Mouse (Mus musculus): ENCODE data around the gene Ptprg. TPM values are rescaled to one million over a fixed set of nuclear protein-coding genes. Genes with fewer than 3 reads are reported as not detected.

Gene Ptprg
- polyA plus RNA-seq, 1 experiment from 2014 or later = 27.1 TPM

DNA sequence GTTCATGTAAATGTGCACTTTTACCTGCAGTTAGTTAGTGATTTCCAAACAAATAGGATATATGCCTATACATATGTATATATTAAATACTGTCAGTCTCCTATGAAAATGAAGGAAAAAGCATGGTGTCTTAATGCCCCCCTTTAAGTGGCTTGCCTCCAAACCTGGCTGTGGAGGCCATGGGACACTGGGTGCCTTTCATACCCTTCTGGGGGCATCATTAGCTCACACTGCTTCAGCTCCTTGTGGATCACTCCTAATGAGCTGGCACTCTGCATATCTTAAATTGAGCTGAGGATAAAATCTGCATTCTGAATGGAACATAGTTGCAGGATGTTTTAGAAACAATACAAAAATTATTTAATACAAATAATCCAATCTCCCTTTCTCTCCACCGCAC, 136.7 kb downstream of the Ptprg start:
- Histone ChIP-seq H3K9ac (ENCODE audit: low read length) (no peak overlapping the region), H3K4me1 (ENCODE audit: control insufficient read depth, insufficient read depth, low read length) (peaks cover 7% of the 10 kb centered on the region; the same call in 1 of the 2 replicates), H3K36me3 (ENCODE audit: control insufficient read depth, insufficient read depth, low read length) (no peaks in the 10 kb centered on the region), H3K9me3 (replicated peaks; ENCODE audit: control insufficient read depth, low read length) (no peaks in the 10 kb centered on the region), H3K4me3 (ENCODE audit: low read depth, low read length) (no peak overlapping the region), H3K27ac (ENCODE audit: low read depth, low read length) (no peak overlapping the region), H3K27me3 (replicated peaks; ENCODE audit: control insufficient read depth, insufficient read depth, low read length) (no peaks in the 10 kb centered on the region), H3K4me2 (ENCODE audit: low read length) (no peak overlapping the region)
- WGBS = 81% methylated on average over 1 of the region's 1 CpGs
- ATAC-seq (peak; percentile 61; the same call in 1 of the 2 replicates), DNase-seq (ENCODE audit: low spot score) (no peak)

DNA sequence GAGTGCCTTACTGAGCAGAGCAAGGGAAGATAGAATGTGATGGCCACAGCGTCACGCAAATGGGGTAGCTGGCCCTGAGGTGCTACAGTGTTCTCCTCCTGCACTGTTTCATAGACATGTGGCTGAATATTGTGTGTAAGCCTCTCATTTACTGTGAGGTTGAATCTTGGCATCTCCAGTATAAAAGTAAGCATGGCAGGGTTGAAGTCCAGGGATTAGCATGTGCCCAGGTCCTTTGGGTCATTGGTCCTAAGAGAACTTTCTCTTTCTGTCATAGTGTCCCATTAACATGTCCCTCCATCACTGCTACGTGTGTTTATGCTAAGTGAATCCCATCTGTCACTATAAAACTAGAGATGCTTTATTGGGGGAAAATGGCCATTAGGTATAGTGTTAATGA, 138.2 kb downstream of the Ptprg start:
- 86% methylated on average over 3 of the region's 3 CpGs for WGBS
- ATAC-seq = no peak
- no peak overlapping the region for H3K4me3 ChIP-seq (ENCODE audit: low read depth, low read length)

DNA sequence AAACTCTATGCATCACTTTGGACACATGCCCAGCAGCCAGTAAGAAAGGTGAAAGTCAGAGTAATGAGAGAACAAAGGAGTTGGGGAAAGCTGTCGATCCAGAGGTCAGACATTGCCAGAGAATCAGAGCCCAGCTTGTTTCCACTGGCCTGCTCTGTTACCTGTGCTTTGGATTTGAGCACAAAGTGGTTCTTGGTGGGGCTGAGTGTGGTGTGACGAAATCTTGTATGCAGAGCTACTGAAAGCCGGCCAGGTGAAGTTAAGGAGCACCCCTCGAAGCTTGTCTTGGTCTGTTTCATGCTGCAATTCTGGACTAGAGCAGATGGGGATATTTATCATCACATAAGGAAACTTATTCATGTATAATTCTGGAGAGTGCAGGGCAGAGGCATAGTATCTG, 145.5 kb downstream of the Ptprg start:
- no peak for ATAC-seq
- 0 out of 2 replicates have a peak, but pooled peaks cover 2% of the 10 kb centered on the region for H3K4me1 ChIP-seq (ENCODE audit: control insufficient read depth, insufficient read depth, low read length)
- WGBS = 81% methylated on average over 4 of the region's 4 CpGs

More for the DNA sequence above, 138.2 kb downstream of the Ptprg start:
- H3K27ac ChIP-seq (ENCODE audit: low read depth, low read length) = no peak overlapping the region
- no peak for DNase-seq (ENCODE audit: low spot score)
- H3K4me1 ChIP-seq (ENCODE audit: control insufficient read depth, insufficient read depth, low read length) = peaks cover 7% of the 10 kb centered on the region; the same call in 1 of the 2 replicates
- no peak overlapping the region for H3K4me2 ChIP-seq (ENCODE audit: low read length)
- H3K36me3 ChIP-seq (ENCODE audit: control insufficient read depth, insufficient read depth, low read length) = no peaks in the 10 kb centered on the region
- H3K9me3 ChIP-seq (replicated peaks; ENCODE audit: control insufficient read depth, low read length) = no peaks in the 10 kb centered on the region
- no peaks in the 10 kb centered on the region for H3K27me3 ChIP-seq (replicated peaks; ENCODE audit: control insufficient read depth, insufficient read depth, low read length)
- no peak overlapping the region for H3K9ac ChIP-seq (ENCODE audit: low read length)

DNA sequence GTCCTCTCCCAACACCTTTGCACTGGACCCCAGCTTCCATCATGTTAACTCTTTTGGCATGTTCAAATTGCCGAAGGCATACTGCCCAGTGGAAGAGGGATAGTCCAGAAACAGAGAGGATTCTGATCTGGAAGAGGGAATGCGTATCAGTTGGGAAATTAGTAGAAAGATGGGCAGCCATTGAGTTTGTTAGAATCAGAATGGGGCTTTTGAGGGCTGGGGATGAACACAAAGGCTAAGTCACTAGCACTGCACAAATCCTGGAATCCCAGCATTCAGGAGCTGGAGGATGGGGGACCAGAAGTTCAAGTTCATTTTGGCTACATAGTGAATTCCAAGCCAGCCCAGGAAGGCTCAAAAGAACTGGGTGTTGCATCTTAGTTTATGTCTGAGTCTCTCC, 146.3 kb downstream of the Ptprg start:
- ATAC-seq (no peak), DNase-seq (ENCODE audit: low spot score) (no peak)
- no peak overlapping the region for H3K4me2 ChIP-seq (ENCODE audit: low read length)
- H3K9me3 ChIP-seq (replicated peaks; ENCODE audit: control insufficient read depth, low read length) = no peaks in the 10 kb centered on the region
- H3K4me1 ChIP-seq (ENCODE audit: control insufficient read depth, insufficient read depth, low read length) = 0 out of 2 replicates have a peak, but pooled peaks cover 2% of the 10 kb centered on the region
- no peaks in the 10 kb centered on the region for H3K36me3 ChIP-seq (ENCODE audit: control insufficient read depth, insufficient read depth, low read length)
- WGBS = 95% methylated on average over 2 of the region's 2 CpGs
- no peak overlapping the region for H3K4me3 ChIP-seq (ENCODE audit: low read depth, low read length)
- no peaks in the 10 kb centered on the region for H3K27me3 ChIP-seq (replicated peaks; ENCODE audit: control insufficient read depth, insufficient read depth, low read length)
- no peak overlapping the region for H3K9ac ChIP-seq (ENCODE audit: low read length)
- no peak overlapping the region for H3K27ac ChIP-seq (ENCODE audit: low read depth, low read length)

More for the DNA sequence above, 145.5 kb downstream of the Ptprg start:
- H3K4me3 ChIP-seq (ENCODE audit: low read depth, low read length) = no peak overlapping the region
- no peaks in the 10 kb centered on the region for H3K36me3 ChIP-seq (ENCODE audit: control insufficient read depth, insufficient read depth, low read length)
- no peak overlapping the region for H3K27ac ChIP-seq (ENCODE audit: low read depth, low read length)
- no peak for DNase-seq (ENCODE audit: low spot score)
- H3K9me3 ChIP-seq (replicated peaks; ENCODE audit: control insufficient read depth, low read length) = no peaks in the 10 kb centered on the region
- no peak overlapping the region for H3K4me2 ChIP-seq (ENCODE audit: low read length)
- H3K9ac ChIP-seq (ENCODE audit: low read length) = no peak overlapping the region
- H3K27me3 ChIP-seq (replicated peaks; ENCODE audit: control insufficient read depth, insufficient read depth, low read length) = no peaks in the 10 kb centered on the region

DNA sequence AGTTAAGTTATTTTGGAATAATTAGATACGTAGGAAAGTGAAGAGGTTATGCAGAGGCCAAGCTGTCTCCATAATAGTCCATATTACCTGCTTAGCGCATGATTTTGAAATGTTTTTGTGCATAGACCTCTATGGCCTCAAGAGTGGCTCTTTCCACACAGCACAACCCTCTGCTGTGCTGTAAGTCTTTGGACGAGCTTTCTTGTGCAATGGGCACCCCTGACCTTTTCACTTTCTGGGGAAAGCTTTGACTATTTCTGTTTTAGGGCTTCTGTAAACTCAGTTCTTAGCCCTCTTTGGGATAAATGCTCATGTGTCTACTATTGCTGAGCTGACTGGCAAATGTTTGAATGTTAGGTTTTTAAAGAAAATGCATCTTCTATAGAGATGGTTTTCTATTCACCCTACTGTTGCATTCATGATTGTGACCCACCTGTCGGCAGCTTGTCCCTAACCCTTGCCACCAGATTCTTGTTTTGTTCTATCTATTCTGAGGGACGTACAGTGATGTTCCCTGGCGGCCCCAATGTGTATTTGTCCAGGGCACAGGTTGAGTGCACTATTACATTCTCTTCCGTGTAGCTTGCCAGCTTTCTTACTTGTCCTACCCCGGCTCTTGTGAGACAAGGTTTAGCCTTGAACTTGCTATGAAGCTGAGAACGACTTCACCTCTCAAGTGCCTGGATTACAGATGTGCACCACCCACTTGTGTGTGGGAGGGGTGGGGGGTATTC, 148.4 kb downstream of the Ptprg start:
- DNase-seq (ENCODE audit: low spot score) (no peak), ATAC-seq (no peak)
- H3K4me3 ChIP-seq (ENCODE audit: low read depth, low read length) = no peak overlapping the region
- no peaks in the 10 kb centered on the region for H3K27me3 ChIP-seq (replicated peaks; ENCODE audit: control insufficient read depth, insufficient read depth, low read length)
- no peak overlapping the region for H3K27ac ChIP-seq (ENCODE audit: low read depth, low read length)
- H3K4me1 ChIP-seq (ENCODE audit: control insufficient read depth, insufficient read depth, low read length) = peaks cover 2% of the 10 kb centered on the region; the same call in 1 of the 2 replicates
- no peak overlapping the region for H3K4me2 ChIP-seq (ENCODE audit: low read length)
- 89% methylated on average over 9 of the region's 9 CpGs for whole genome bisulfite sequencing
- H3K9me3 ChIP-seq (replicated peaks; ENCODE audit: control insufficient read depth, low read length) = no peaks in the 10 kb centered on the region
- H3K36me3 ChIP-seq (ENCODE audit: control insufficient read depth, insufficient read depth, low read length) = no peaks in the 10 kb centered on the region
- no peak overlapping the region for H3K9ac ChIP-seq (ENCODE audit: low read length)

DNA sequence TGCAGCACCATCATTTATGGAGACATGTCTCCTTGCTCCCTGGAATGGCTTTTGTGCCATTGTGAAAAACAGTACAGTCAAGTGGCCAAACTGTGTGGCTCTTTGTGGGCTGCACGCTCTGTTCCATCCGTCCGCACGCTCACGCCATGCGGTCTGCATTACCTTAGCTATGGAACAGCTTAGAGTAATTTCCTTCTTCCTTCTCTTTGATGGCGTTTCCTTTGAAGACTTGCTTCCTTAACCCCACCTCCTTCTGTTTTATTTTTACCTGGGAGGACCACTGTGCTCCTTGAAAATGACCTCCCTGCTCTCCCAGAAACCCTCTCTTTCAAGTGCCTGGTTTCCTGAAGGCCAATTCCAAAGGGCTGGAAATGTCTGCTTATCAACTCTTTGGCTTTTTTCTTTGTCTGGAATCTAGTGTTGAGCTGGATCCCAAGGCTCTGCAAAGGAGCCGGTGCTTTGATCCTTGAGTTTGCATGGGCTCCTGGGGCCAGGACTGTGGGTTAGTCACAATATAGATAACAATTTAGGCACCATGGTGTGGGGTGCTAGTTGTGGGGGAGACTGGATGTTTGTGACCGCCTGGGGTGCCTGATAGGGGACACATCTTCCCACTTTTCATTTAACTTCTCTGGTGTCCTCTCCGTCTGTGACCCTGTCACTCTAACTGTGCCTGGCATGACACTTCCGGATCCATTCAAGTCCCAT, 149.6 kb downstream of the Ptprg start:
- Histone ChIP-seq H3K9ac (ENCODE audit: low read length) (no peak overlapping the region), H3K27ac (ENCODE audit: low read depth, low read length) (no peak overlapping the region), H3K27me3 (replicated peaks; ENCODE audit: control insufficient read depth, insufficient read depth, low read length) (no peaks in the 10 kb centered on the region), H3K9me3 (replicated peaks; ENCODE audit: control insufficient read depth, low read length) (no peaks in the 10 kb centered on the region), H3K4me3 (ENCODE audit: low read depth, low read length) (no peak overlapping the region), H3K4me1 (ENCODE audit: control insufficient read depth, insufficient read depth, low read length) (peaks cover 2% of the 10 kb centered on the region; the same call in 1 of the 2 replicates), H3K36me3 (ENCODE audit: control insufficient read depth, insufficient read depth, low read length) (no peaks in the 10 kb centered on the region), H3K4me2 (ENCODE audit: low read length) (no peak overlapping the region)
- ATAC-seq = no peak
- 81% methylated on average over 11 of the region's 11 CpGs for WGBS
- DNase-seq (ENCODE audit: low spot score) = no peak

DNA sequence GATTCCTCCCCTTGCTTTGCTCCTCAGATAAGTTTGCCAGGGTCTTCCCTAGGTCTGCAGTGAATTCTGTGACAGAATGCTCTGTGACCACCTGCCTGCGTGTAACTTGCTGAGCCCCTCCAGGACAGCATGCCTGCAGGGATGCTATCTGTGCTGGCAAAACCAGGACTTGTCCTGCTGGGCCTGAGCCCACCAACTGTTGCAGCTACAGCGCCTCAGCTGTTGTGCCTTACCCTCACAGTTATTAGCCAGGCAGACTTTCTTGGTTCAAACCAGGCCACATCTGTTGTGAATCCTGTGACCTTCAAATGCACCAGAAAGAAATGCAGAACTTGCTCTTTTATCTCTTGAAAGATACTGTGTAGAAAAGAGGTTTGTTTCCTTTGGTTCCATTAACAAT, 151.5 kb downstream of the Ptprg start:
- Histone ChIP-seq H3K36me3 (ENCODE audit: control insufficient read depth, insufficient read depth, low read length) (no peaks in the 10 kb centered on the region), H3K9ac (ENCODE audit: low read length) (no peak overlapping the region), H3K4me2 (ENCODE audit: low read length) (no peak overlapping the region), H3K27me3 (replicated peaks; ENCODE audit: control insufficient read depth, insufficient read depth, low read length) (no peaks in the 10 kb centered on the region), H3K4me3 (ENCODE audit: low read depth, low read length) (no peak overlapping the region), H3K9me3 (replicated peaks; ENCODE audit: control insufficient read depth, low read length) (no peaks in the 10 kb centered on the region), H3K27ac (ENCODE audit: low read depth, low read length) (no peak overlapping the region), H3K4me1 (ENCODE audit: control insufficient read depth, insufficient read depth, low read length) (peaks cover 10% of the 10 kb centered on the region; the same call in 1 of the 2 replicates)
- ATAC-seq (no peak), DNase-seq (ENCODE audit: low spot score) (no peak)
- WGBS = 24% methylated on average over 2 of the region's 2 CpGs

DNA sequence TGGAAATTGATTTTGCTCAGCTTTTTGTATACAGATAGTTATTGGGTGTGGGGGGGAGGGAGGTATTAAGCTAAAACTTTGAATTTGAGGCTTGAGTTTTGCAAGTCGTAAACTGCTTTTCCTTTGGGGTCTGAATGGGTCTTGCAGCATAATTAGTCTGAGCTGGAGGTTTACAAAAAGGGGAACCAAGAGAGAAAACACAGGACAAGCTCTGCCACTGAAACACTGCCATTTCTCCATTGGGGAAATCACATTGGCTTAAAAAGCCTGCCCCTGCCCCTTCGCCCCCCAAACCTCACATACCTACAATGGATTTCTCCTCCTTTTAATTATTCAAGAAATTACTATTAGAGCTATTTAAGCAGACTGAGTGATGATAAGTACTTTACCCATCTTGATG, 156.0 kb downstream of the Ptprg start:
- H3K27ac ChIP-seq (ENCODE audit: low read depth, low read length) = no peak overlapping the region
- DNase-seq (ENCODE audit: low spot score) (no peak), ATAC-seq (no peak)
- H3K4me3 ChIP-seq (ENCODE audit: low read depth, low read length) = no peak overlapping the region
- H3K4me2 ChIP-seq (ENCODE audit: low read length) = no peak overlapping the region
- H3K36me3 ChIP-seq (ENCODE audit: control insufficient read depth, insufficient read depth, low read length) = no peaks in the 10 kb centered on the region
- WGBS = 9% methylated on average over 2 of the region's 2 CpGs
- H3K4me1 ChIP-seq (ENCODE audit: control insufficient read depth, insufficient read depth, low read length) = peaks cover 14% of the 10 kb centered on the region; the same call in 1 of the 2 replicates
- no peaks in the 10 kb centered on the region for H3K9me3 ChIP-seq (replicated peaks; ENCODE audit: control insufficient read depth, low read length)
- H3K9ac ChIP-seq (ENCODE audit: low read length) = no peak overlapping the region
- no peaks in the 10 kb centered on the region for H3K27me3 ChIP-seq (replicated peaks; ENCODE audit: control insufficient read depth, insufficient read depth, low read length)

DNA sequence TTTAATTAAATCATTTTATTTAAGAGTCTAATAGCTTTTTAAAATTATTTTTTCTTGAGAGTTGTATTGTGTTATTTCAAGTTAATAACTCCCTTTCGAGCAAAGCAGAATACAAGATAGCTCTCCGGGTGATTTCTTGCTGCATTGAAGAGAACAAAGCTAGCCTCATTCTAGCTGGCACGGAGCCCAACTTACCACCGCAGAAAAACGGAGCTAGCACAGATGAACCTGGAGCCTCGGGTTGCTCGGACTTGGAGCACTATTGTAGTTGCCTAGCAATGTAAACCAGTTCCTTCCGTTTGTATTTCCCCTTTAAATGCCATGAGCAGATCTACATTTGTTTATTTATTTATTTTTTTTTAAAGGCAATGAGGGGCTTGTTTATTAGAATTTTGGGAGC, 156.5 kb downstream of the Ptprg start:
- DNase-seq (ENCODE audit: low spot score) = peak; percentile 87
- H3K27me3 ChIP-seq (replicated peaks; ENCODE audit: control insufficient read depth, insufficient read depth, low read length) = no peaks in the 10 kb centered on the region
- ATAC-seq = peak; percentile 74
- no peak overlapping the region for H3K9ac ChIP-seq (ENCODE audit: low read length)
- H3K4me1 ChIP-seq (ENCODE audit: control insufficient read depth, insufficient read depth, low read length) = peaks cover 14% of the 10 kb centered on the region; the same call in 1 of the 2 replicates
- H3K27ac ChIP-seq (ENCODE audit: low read depth, low read length) = no peak overlapping the region
- no peak overlapping the region for H3K4me2 ChIP-seq (ENCODE audit: low read length)
- WGBS = 4% methylated on average over 8 of the region's 8 CpGs
- H3K9me3 ChIP-seq (replicated peaks; ENCODE audit: control insufficient read depth, low read length) = no peaks in the 10 kb centered on the region
- no peaks in the 10 kb centered on the region for H3K36me3 ChIP-seq (ENCODE audit: control insufficient read depth, insufficient read depth, low read length)
- H3K4me3 ChIP-seq (ENCODE audit: low read depth, low read length) = no peak overlapping the region

Measured in forebrain, embryonic 14.5 days (tissue).